Mouse (Mus musculus) cerebellum, adult (tissue): ENCODE results near the gene Bcl2l14.

Experiments
- ATAC-seq: cut with Nextera tagmentation; 2 replicates; pipeline ENCODE4 v1.9.2; 2017; ENCODE audit warnings: mild to moderate bottlenecking, moderate library complexity, mixed read lengths; ENCODE audit not compliant: insufficient number of reproducible peaks, low FRiP score, low TSS enrichment

Bcl2l14 gene

GRCm38 (mm10) chr6:134396018-134396417, at the start of gene Bcl2l14:
Bcl2l14 (plus strand) TSS chr6:134396318.
- ATAC-seq = no peak

- no peak for ATAC-seq
These were observed 47.5 kb upstream of the Bcl2l14 start for GRCm38 (mm10) chr6:134348526-134349067.

- ATAC-seq = no peak
These were observed 43.2 kb upstream of the Bcl2l14 start for GRCm38 (mm10) chr6:134352881-134353280.

GRCm38 (mm10) chr6:134353751-134354150, 42.4 kb upstream of the Bcl2l14 start:
- no peak for ATAC-seq

- no peak for ATAC-seq
These were observed 38.5 kb upstream of the Bcl2l14 start for GRCm38 (mm10) chr6:134357570-134357969.

GRCm38 (mm10) chr6:134360079-134360478, 36.0 kb upstream of the Bcl2l14 start:
- ATAC-seq = no peak

- no peak for ATAC-seq
These were observed 31.5 kb upstream of the Bcl2l14 start for GRCm38 (mm10) chr6:134364644-134365043.

- no peak for ATAC-seq
These were observed 30.2 kb upstream of the Bcl2l14 start for GRCm38 (mm10) chr6:134365952-134366351.

- no peak for ATAC-seq
These were observed 29.5 kb upstream of the Bcl2l14 start for GRCm38 (mm10) chr6:134366366-134367351.

GRCm38 (mm10) chr6:134367366-134368281, 28.5 kb upstream of the Bcl2l14 start:
- no peak for ATAC-seq

- no peak for ATAC-seq
These were observed 23.2 kb upstream of the Bcl2l14 start for GRCm38 (mm10) chr6:134372946-134373345.

GRCm38 (mm10) chr6:134377201-134377600, 18.9 kb upstream of the Bcl2l14 start:
- no peak for ATAC-seq

- no peak for ATAC-seq
These were observed 18.3 kb upstream of the Bcl2l14 start for GRCm38 (mm10) chr6:134377856-134378255.

GRCm38 (mm10) chr6:134381462-134381861, 14.7 kb upstream of the Bcl2l14 start:
- ATAC-seq = no peak

- no peak for ATAC-seq
These were observed 10.2 kb upstream of the Bcl2l14 start for GRCm38 (mm10) chr6:134385931-134386330.

- no peak for ATAC-seq
These were observed 8.7 kb upstream of the Bcl2l14 start for GRCm38 (mm10) chr6:134387396-134387795.

- no peak; the same call in 1 of the 2 replicates for ATAC-seq
These were observed 7.6 kb upstream of the Bcl2l14 start for GRCm38 (mm10) chr6:134388424-134389110.

GRCm38 (mm10) chr6:134389248-134389891, 6.7 kb upstream of the Bcl2l14 start:
- peak; percentile 60; the same call in 1 of the 2 replicates for ATAC-seq

GRCm38 (mm10) chr6:134389917-134390316, 6.2 kb upstream of the Bcl2l14 start:
- no peak for ATAC-seq
